Mouse (Mus musculus): Measurements from ENCODE around the gene Lipe.

The Lipe gene

DNA sequence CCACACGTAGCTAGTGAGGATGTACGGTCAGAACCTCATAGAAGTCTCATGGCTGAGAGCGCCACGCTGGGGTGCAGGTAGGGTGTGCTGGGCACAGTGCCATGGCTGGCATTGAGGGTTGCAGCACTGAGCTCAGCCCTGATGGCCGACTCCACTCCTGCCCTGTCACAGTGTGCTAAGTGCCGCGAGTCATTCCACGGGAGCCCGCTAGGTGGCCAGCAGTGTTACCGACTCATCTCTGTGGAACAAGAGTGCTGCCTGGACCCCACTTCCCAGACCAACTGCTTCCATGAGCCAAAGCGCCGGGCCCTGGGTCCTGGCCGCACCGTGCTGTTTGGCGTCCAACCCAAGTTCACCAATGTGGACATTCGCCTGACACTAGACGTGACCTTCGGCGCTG is 35.4 kb downstream of the Lipe start:
- no peak for DNase-seq (ENCODE audit: low spot score)

DNA sequence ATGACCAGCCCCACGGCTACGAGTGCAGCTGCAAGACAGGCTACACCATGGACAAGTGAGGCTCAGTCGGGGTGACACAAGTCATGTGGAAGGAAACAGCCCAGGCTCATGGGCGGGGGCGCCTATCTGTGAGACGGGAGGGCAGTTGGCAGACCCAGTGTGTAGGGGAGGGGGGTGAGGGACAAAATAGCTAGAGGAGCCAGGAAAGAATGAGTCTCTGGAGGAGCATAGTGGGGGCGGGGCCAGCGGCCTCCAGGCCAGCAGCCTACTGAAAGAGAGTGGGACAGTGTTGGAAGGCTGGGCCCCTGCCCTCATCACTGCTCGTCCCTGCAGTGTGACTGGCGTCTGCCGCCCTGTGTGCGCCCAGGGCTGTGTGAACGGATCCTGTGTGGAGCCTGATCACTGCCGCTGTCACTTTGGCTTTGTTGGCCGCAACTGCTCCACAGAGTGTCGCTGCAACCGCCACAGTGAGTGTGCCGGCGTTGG is 39.7 kb downstream of the Lipe start:
- no peak for DNase-seq (ENCODE audit: low spot score)

DNA sequence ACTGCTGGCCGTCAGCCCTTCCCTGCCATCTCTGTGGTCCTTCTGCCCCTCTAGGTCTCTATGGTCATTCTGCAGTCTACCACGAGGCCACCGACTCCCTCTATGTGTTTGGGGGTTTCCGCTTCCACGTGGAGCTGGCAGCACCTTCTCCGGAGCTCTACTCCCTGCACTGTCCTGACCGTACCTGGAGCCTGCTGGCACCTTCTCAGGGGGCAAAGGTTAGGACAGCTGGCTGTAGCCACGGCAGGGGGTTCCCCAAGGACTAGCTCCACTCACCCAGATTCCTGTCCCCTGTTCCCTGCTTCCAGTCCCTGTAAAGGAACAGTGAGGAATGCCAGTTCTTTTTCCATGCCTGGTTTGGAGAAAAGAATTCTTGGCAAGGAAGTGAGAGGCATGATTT is 49.6 kb downstream of the Lipe start:
- no peak for DNase-seq (ENCODE audit: low spot score)

DNA sequence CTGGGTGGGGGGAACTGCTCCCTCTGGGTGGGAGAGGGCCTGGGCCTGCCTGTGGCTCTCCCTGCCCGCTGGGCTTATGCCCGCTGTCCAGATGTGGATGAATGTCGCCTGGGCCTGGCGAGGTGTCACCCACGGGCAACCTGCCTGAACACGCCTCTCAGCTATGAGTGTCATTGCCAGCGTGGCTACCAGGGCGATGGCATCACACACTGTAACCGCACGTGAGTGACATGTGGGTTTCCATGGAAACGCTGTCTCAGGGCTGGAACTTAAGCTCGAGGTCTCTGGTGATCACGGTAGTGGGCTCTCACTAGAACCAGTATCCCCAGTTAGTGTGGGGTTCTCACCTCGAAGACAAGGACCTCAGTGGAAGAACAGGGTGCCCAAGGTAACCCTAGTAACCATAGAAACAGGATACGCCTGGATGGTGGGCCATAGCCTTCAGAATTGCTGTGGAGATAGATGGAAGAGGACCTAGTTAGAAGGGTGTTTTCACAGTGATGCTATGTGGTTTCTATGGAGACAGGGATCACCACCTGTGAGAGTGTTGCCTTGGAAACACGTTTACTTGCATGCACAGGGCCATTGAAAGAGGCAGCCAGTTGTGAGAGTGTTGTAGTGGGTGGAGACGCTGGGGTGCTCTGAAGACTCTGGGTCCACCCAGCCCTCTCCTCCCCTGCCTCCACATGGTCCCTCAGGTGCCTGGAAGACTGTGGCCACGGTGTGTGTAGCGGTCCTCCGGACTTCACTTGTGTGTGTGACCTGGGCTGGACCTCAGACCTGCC is 57.3 kb downstream of the Lipe start:
- DNase-seq (ENCODE audit: low spot score), result no peak

DNA sequence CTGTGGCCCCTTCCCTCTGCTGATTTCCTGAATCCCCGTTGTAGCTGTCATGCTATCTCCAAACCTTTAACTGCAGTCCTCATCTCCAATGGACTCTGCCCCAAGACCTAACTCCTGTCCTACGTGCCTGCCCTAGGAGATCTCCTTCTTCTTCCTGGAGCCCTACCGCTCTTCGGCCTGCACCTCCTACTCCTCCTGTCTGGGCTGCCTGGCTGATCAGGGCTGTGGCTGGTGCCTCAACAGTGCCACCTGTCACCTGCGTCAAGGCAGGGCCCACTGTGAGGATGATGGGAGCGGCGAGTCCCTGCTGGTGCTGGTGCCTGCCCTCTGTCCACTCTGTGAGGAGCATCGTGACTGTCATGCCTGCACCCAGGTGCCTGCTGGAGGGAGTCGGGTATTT is 59.2 kb downstream of the Lipe start:
- DNase-seq (ENCODE audit: low spot score), result no peak

DNA sequence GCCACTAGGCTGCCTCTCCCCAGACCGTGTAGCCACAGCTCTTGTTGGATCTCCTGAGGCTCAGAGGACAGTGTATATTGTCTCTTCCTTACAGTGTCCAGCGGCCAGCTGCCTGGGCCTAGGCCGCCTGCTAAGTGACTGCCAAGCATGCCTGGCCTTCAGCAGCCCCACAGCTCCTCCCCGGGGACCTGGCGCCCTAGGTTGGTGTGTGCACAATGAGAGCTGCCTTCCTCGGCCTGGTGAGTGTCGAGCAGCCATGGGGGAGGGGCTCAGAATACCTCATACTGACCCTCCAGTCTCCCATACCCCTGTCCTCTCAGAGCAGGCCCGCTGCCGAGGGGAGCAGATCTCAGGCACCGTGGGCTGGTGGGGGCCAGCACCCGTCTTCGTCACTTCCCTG is 64.0 kb downstream of the Lipe start:
- no peak for DNase-seq (ENCODE audit: low spot score)

DNA sequence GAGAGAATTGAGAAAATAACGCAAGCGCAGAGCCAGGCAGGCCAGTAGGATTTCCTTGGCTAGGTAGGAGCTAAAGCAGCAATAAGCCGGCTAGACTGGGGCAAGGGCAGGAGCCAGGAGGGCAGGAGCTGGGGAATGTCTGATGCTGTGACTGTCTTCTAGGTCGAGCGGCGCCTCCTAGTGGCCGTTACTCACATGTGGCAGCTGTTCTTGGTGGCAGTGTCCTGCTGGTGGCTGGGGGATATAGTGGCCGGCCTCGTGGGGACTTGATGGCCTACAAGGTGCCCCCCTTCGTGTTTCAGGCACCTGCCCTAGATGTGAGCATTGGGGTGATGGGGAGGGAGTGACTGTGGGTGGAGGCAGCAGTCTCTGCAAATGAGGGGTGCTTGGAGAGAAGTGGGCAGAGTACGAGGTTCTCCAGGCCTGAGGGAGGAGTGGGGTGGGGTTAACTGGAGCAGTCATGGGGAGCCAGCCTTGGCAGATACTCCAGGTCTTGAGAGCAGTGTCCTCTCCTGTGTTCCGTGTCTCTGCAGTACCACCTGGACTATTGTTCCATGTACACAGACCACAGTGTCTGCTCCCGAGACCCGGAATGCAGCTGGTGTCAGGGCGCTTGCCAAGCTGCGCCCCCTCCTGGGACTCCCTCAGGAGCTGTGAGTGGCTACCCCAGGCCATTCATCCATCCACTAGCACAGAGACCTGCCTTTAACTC is 64.8 kb downstream of the Lipe start:
- peak; percentile 72 for DNase-seq (ENCODE audit: low spot score)

All from ovary, postnatal 36 days (tissue).